Mouse (Mus musculus) C2C12 (cell line): ENCODE results near the gene Syna.

Experiments
- CEBPB ChIP-seq: IDR thresholded peaks from one replicate; pipeline ENCODE4 v1.6.1; 2011; ENCODE audit warnings: low read depth, mild to moderate bottlenecking, control low read depth, moderate library complexity
- CTCF ChIP-seq: IDR thresholded peaks from one replicate; pipeline ENCODE4 v1.5.1; 2011; ENCODE audit not compliant: control insufficient read depth, insufficient read depth, insufficient read length
- FOSL1 ChIP-seq: IDR thresholded peaks from one replicate; pipeline ENCODE4 v1.8.0; 2011; ENCODE audit warnings: mild to moderate bottlenecking, low read length; ENCODE audit not compliant: poor library complexity, insufficient read depth, severe bottlenecking
- MAX ChIP-seq: IDR thresholded peaks from one replicate; pipeline ENCODE4 v1.6.1; 2011; ENCODE audit warnings: mild to moderate bottlenecking, control low read depth
- MYOD1 ChIP-seq: IDR thresholded peaks from one replicate; pipeline ENCODE4 v1.6.1; 2011; ENCODE audit warnings: low read depth; ENCODE audit not compliant: control insufficient read depth, insufficient read length
- MYOG ChIP-seq: IDR thresholded peaks from one replicate; pipeline ENCODE4 v1.6.1; 2011; ENCODE audit not compliant: control insufficient read depth, insufficient read length; ENCODE audit errors: extremely low read depth
- USF1 ChIP-seq: IDR thresholded peaks from one replicate; pipeline ENCODE4 v1.6.1; 2011; ENCODE audit warnings: low read depth, mild to moderate bottlenecking, control low read depth, moderate library complexity

GRCm38 (mm10) chr5:134549640-134550168 is 10.3 kb downstream of the Syna start:
- no peak for TF ChIP-seq USF1
- no peak for TF ChIP-seq CTCF
- no peak for TF ChIP-seq CEBPB
- TF ChIP-seq MYOG: no peak
- TF ChIP-seq MYOD1: no peak
- no peak for TF ChIP-seq MAX
- no peak for TF ChIP-seq FOSL1
